Mouse (Mus musculus): ENCODE measurements around the gene Lrrfip2.

DNA sequence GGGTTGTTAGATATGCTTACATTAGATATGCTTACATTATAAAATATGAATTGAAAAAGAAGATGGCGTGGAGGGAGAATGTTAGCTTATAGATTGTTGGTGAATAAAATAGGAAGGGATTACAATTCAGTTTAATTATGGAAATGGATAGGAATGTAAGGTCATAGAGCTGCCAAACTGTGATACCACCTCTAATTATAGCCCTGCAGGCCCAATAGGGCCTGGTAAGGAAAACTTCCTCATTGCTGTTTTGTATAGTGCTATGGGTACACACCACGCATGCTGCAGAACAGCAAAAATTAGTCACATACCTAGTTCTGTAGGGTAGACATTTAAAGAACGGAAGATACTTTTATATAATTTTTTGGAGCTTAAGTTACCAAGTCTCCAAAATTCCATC is 90.8 kb downstream of the Lrrfip2 start:
- no peak for TF ChIP-seq ZC3H11A (IDR thresholded peaks at IDR 0.05; ENCODE audit: low read depth, low read length)
- TF ChIP-seq POLR2A (IDR thresholded peaks at IDR 0.05; ENCODE audit: low read depth, low read length): no peak
- TF ChIP-seq MAZ (IDR thresholded peaks at IDR 0.05; ENCODE audit: low read depth, low read length): no peak
- TF ChIP-seq MAX (IDR thresholded peaks at IDR 0.05; ENCODE audit: low read length): no peak
